Mouse (Mus musculus) spleen, embryonic (tissue): ENCODE results near the gene Cactin.

Source experiments
- CTCF ChIA-PET: fragments of 350-600 bp; sonication (Branson Sonifier 250); formaldehyde crosslinking; loops from one replicate; lab custom pipeline; 2022; lab: Charles Lee

Gene Cactin

DNA sequence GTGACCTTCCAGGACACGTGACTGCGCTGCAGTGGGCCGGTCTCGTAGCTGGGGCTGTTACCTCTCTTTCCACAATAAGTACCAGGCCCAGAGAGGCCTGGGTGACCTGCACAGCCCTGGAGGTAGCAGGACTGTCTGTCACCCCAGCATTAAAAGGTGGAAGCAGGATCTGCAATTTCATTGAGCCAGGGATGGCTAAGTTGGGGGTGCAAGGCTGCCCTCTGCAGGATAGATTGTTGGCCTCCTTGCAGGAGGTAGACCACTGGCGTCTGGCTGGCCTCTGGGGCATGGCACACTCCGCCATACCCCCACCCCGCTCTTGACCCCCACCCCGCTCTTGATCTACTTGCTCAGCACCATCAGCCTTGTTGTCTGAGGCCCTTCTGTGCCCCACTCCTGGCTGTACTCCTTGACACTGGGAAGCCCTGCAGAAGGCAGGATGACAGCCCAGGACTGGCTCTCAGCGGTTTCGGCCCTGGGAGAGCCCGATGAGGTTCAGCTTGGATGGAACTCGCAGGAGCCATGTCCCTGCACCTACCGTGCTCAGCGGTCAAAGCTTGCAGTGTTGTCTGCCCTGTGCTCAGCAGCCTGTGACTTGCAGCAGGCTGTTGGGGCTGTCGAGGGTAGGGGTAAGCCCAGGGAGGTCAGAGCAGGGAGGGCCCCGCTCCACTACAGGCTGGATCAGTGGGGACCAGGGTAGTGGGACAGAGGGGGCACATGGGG lies 4.4 kb upstream of the Cactin start:
- CTCF ChIA-PET: interaction anchor here (0.5 kb wide), 1 partner anchor 27 kb away, joined by 6 read pairs; no protein-coding TSS in a partner anchor

DNA sequence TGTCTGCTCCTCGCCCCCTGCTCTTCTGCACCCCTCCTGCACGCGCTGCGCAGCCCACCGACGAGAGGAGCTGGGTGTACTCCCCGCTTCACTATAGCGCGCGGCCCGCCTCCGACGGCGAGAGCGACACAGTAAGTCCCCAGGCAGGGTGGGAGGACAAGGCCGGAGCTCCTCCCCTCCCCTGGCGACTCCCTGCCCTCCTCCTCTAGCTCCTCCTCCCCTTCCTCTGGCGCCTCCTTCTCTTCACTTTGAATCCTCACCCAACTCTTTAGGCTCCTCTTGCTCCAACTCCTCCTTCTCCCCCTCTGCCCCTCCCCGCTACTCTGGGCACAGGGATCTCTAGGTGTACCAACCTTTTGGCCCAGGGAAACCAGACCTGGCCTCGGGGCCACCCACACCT lies 3.6 kb upstream of the Cactin start:
- CTCF ChIA-PET: interaction anchor here (1.2 kb wide), 1 partner anchor 28 kb away, joined by 3 read pairs; no protein-coding TSS in a partner anchor

DNA sequence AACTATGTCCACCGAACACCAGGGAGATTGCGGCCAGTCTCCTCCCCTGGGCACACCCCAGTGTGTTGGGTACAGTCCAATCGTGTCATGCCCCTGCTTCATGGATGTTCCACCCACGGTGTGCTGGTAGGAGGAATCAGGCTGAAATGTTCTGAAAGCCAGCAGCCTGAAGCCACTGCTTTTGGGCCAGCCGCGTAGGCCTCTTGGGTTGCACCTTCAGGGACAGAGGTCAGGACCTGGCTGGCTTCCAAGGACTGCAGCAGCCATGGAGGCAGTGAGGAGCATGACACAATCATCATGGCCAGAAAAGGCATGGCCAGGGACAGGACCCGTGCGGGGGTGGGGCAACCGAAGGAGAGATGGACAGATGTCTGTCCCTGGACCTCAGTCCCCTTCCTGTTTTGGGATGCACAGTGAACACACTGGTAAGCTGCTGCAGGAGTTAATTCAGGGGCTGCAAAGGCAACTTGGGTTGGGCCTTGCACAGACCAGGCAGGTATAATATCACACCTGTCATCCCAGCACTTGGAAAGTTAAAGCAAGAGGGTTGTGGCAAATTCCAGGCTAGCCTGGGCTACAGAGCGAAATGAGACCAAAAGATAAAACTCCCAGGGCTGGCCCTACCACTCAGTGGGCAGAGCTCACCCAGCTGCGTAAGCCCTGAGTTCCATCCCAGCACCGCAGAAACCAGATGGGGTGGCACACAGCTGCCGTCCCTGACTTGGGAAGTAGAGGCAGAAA lies 2.1 kb upstream of the Cactin start:
- CTCF ChIA-PET: interaction anchor here (0.7 to 2.0 kb wide), 3 partner anchors 14 to 28 kb away, joined by 3 to 23 read pairs (median 5); no protein-coding TSS in a partner anchor

DNA sequence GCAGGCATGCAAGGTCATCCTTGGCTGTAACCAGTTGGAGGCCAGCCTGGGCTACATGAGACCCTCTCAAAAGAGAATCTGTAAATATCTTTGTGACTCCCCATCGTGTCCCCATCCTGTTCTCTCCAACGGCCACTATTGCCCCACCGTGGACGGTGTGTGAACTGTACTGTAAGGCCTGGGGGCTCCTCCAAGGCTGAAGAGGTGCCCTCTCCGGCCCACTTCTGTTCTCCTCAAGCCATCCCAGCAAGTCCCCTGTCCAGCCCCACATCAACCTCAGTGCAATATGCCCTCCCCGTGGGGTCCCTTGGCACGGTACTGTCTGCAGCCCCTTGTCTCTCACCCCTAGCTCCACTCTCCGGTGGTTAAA lies 1.6 kb upstream of the Cactin start:
- CTCF ChIA-PET: interaction anchor here (2.0 kb wide), 1 partner anchor 15 kb away, joined by 5 read pairs; no protein-coding TSS in a partner anchor

DNA sequence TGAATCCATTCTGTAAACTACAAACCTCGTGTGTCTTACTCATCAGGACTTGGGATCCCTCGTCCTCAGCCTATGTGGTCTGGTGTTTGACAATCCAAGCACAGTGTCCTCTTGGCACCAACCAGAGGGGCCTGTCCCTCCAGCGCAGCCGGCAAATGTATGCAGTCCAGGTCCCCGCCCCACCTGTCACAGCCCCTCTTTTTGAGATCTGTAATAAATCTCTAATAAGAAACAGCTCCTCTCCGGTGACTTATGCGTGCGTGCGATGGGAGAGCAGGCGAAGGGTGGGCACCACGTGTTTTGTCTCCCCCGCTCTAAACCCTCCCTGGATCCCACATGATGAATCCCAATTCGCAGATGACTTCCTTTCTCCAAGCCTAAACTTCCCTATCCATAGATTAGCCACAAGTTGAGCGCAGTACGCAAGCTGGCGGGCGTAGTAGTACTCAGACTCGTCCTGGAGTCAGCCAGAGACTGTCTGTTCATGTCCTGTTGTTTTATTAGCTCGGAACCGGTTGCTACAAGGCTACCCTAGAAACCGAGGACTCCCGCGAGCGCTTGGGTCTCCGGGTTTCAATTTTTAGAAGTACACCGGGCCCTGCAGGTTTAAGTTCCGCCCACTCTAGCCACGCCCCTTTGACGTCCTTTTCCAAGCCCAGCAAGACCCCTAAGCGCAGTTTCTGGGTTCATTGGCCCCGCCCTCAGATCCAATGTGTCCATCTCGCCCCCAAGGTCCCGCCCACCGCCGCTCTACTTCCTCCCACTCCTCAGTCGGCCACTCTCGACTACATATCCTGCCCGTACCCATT lies 958 bp upstream of the Cactin start:
- CTCF ChIA-PET: interaction anchor here (2.0 kb wide), 1 partner anchor 15 kb away, joined by 5 read pairs; no protein-coding TSS in a partner anchor

DNA sequence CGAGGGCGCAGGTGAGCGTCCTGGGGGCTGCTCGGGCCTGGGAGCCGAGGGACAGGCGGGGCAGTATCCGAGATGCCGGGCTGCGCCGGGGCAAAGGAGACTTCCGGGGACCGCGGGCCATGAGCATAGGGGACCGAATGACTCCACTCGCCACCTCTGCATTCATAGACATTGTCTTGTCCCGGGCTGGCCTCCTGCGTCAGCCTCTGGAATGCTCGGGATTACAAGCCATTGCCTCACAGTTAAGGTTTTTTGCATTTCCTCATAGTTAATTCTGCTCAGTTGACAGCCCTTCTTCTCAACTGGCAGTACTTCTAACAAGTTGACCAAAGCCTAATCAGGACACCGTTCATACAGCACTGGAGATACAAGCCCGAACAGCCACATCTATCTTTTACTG lies 533 bp downstream of the Cactin start:
- CTCF ChIA-PET: no interaction called here

DNA sequence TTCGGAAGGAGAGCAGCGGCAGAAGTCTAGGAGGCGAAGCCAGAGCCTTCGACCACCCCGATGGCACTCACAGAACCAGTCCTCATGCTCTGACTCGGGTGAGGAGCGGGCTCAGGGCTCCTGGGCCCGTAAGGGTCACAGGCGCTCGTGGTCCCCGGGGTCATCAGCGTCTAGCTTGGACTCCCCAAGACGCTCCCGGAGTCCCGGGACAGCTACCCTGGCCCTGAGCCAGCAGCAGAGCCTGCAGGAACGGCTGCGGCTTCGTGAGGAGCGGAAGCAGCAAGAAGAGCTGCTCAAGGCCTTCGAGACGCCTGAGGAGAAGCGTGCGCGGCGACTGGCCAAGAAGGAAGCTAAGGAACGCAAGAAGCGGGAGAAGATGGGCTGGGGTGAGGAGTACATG lies 1.5 kb downstream of the Cactin start:
- CTCF ChIA-PET: no interaction called here

DNA sequence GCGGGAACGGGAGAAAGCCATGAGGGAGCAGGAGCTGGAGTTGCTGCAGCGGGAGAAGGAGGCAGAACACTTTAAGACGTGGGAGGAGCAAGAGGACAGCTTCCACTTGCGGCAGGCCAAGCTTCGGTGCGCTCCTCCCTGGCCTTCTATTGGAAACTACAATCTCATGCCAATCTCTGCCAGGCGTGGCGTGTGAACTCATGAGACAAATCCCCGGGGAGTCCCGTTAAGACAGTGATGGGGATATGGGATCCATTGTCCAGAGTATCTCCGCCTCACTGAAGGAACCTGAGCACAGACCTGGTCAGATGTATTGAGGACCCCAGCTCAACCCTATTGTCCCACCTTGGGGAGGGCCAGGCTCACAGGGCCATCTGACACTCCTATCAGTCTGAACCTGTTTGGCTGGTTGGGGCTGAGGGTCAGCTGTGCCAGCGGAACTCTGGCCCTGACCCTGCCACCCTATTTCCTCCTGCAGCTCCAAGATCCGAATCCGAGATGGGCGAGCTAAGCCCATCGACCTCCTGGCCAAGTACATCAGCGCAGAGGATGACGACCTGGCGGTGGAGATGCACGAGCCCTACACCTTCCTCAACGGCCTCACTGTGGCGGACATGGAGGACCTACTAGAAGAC lies 2.4 kb downstream of the Cactin start:
- CTCF ChIA-PET: interaction anchor here (0.6 kb wide), 1 partner anchor 45 kb away, joined by 3 read pairs; no protein-coding TSS in a partner anchor

DNA sequence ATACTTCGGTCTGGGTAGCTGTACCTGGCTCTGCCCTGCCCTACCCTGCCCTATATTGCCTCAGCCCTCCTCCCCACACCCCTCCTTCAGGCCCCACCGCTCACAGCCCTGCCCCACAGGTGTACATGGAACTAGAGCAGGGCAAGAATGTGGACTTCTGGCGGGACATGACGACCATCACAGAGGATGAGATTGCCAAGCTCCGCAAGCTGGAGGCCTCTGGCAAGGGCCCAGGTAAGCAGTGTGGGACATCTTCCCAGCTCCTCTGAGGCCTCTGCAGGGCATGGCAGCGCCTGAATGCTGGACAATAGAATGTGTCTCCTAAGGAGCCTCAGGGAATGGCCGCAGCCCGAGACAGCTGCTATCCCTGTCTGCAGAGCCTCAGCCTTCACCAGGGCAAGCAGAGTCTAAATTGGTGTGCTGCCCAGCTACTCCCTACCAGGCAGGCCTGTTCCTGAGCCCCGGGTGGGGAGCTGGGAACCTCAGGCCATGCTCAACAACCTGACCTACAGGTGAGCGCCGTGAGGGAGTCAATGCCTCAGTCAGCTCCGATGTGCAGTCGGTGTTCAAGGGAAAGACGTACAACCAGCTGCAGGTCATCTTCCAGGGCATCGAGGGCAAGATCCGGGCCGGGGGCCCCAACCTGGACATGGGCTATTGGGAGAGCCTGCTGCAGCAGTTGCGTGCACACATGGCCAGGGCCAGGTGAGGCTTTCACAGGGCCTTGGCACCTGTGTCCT lies 3.1 kb downstream of the Cactin start:
- CTCF ChIA-PET: no interaction called here

DNA sequence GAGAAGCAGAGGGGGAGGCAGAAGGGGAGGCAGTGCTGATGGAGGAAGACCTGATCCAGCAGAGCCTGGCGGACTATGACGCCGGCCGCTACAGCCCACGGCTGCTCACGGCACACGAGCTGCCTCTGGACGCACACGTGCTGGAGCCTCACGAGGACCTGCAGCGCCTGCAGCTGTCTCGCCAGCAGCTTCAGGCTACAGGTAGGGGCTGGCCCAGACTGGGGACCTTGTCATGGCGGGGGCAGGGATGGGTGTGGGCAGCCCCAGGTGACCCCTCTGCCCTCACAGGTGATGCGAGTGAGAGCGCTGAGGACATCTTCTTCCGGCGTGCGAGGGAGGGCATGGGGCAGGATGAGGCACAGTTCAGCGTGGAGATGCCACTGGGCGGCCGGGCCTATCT lies 4.3 kb downstream of the Cactin start:
- CTCF ChIA-PET: interaction anchor here (0.5 kb wide), 1 partner anchor 706 kb away, joined by 4 read pairs; no protein-coding TSS in a partner anchor

DNA sequence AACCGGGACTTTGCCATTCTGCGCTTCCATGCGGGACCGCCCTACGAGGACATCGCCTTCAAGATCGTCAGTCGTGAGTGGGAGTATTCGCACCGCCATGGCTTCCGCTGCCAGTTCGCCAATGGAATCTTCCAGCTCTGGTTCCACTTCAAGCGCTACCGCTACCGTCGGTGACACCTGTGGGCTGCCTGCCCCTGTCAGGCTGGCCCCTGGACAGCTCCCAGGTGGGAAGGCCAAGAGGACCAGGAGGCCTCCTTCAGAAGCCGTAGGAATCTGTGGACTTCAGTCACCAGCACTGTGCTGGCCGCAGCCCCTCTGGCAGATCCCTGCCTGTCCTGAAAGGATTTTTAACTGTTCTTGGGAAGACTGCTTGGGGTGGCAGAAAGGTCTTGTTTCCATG lies 4.9 kb downstream of the Cactin start:
- CTCF ChIA-PET: no interaction called here

DNA sequence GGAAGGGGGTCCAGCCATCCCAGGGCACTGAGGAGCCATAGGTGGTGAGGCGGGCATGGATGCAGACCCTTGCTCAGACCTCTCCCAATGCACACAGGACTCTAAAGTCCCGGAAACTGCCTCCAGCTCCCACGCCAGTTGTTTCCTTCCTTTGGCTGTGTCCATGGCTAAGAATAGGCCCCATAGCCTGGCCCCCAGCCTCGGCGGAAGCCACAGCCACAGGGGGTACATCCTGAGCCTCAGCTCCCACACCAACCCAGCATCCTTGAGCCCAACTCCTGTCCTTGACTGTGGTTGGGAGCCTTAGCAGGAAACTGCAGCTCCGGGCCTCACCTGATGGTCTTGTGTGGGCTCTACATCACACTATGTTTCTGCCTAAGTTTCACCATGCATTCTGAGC lies 6.0 kb downstream of the Cactin start:
- CTCF ChIA-PET: no interaction called here

DNA sequence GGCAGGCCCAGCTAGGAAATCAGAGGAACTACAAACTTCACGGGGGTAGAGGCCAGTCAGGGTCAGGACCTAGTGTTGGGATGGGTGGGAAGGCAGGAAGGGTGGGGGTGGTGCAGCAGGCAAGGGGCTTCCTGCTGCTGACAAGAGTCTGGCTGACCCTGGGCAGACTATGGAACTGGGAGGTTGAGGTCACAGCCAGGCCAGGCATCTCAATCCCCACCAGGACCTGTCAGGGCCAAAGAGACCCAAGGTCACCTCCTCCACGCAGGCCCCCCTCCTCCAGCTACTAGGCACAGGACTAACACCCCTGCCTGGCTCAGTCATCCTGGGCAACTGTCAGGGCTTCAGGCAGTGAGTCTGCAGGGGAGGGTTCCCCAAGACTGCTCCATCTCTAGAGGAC lies 7.1 kb downstream of the Cactin start:
- CTCF ChIA-PET: interaction anchor here (0.6 kb wide), 1 partner anchor 39 kb away, joined by 7 read pairs; no protein-coding TSS in a partner anchor

DNA sequence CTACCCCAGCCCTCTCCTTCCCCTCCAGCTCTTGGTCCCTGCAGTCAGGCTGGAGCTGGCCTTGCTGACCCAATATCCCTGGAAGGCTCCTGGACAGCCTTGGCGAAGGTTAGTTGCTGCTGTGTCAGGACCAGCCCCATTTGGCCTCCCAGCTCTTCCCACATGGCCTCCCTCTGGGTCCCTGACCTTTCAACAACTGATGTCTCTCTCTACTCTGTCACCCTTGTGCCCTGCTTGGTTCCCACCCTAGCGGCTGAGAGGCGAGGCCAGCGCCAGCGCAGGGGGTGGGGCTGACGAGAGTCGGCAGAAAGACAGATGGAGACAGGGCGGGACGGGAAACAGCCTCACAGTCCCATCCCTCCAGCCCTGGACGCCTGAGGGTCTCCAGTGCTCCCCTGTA lies 7.5 kb downstream of the Cactin start, which contains the start of gene Tbxa2r:
Tbxa2r (plus strand) TSS at position 346 of the 400 bp plus-strand sequence.
- CTCF ChIA-PET: no interaction called here

DNA sequence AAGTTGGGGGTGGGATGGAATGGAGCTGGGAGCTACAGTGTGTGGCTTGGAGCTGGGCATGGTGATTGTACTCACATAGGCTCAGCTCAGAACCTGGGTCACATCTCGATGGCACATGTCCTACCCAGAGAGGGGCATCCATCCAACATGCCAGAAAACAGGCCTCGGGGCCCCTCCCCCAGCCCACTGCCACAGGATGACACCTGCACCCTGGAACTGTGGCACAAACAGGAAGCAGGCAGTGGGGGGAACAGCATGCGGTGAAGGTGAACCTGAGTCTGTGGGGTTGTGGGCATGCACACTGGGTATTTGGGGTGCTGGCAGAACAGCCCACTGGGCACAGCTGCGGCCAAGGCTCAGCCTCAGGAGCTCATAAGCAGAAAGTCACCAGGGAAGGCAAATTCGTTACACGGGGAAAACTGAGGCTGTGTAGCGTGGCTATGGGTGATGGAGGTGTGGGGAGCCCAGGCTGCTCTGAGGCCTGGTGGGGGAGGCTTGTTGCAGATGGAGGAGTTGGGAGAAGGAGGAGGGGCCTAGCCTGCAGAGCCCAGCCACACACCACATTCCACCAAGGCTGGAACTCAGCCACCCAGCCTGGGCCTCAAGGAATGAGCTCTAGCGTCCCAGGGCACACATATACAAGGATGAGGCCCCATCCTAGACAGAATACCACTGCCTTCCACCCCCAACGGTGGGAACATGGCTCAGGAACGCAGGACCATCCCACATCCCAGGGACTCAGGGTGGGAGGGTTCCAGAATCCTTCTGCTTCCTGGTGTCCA lies 8.5 kb downstream of the Cactin start:
- CTCF ChIA-PET: interaction anchor here (1.3 kb wide), 1 partner anchor 10 kb away, joined by 3 read pairs; no protein-coding TSS in a partner anchor

DNA sequence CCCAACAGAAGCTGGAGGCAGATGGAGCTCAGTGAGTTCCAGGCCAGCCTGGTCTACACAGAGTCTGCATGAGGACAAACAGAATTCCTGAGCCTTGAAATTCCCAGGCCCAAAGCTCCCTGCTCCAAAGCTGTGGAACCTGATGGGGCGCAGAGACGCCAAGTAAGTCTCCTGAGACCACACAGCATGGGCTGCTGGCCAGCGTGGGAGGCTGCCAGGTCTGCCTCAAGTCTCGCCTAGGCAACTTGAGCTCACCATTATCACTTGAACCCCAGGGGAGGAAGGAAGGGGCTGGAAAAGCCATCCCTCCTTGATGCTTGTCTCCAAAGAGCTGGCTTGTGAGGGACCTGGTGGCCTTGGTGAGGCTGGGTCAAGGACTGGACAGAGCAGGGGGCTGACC lies 9.1 kb downstream of the Cactin start:
- CTCF ChIA-PET: interaction anchor here (1.3 kb wide), 1 partner anchor 9 kb away, joined by 3 read pairs; no protein-coding TSS in a partner anchor

DNA sequence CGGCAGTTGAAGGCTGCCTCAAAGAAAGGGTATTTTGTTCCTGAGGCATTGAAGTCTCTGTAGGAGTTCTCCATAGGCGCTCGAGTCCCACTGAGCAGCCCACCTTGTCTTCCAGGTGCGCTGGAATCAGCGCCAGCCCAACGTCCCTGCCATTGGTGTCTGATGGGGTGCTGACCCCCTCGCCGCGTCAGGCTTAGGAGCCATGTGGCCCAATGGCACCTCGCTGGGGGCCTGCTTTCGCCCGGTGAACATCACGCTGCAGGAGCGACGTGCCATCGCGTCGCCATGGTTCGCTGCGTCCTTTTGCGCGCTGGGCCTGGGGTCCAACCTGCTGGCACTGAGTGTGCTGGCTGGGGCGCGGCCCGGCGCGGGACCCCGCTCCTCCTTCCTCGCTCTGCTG lies 11.4 kb downstream of the Cactin start:
- CTCF ChIA-PET: interaction anchor here (0.6 kb wide), 1 partner anchor 1557 kb away, joined by 4 read pairs; no protein-coding TSS in a partner anchor

DNA sequence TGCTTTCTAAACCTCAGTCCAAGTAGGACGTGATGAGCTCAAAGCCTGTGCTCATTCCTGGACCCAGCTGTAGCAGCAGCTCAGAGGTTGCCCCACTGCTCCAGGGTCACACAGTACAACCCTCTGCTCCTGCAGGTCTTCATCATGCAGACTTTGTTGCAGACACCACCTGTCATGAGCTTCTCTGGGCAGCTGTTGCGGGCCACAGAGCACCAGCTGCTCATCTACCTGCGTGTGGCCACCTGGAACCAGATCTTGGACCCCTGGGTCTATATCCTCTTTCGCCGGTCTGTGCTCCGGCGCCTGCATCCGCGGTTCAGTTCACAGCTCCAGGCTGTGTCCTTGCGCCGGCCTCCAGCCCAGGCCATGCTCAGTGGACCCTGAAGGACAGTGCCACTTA lies 13.4 kb downstream of the Cactin start:
- CTCF ChIA-PET: no interaction called here
